Mouse (Mus musculus) cerebellum, adult (tissue): ENCODE measurements around the gene Pdgfb.

Experiments
- ATAC-seq: cut with Nextera tagmentation; 2 replicates; pipeline ENCODE4 v1.9.2; 2017; ENCODE audit warnings: mild to moderate bottlenecking, moderate library complexity, mixed read lengths; ENCODE audit not compliant: insufficient number of reproducible peaks, low FRiP score, low TSS enrichment

Gene Pdgfb

GRCm38 (mm10) chr15:80014321-80015210 is at the start of gene Pdgfb:
TSS of gene Pdgfb (minus strand) at chr15:80014977.
- no peak for ATAC-seq

- ATAC-seq = no peak
These were observed 48.0 kb upstream of the Pdgfb start for GRCm38 (mm10) chr15:80062821-80063220.

- no peak for ATAC-seq
These were observed 47.6 kb upstream of the Pdgfb start for GRCm38 (mm10) chr15:80062339-80062738.

- ATAC-seq = no peak
These were observed 46.3 kb upstream of the Pdgfb start for GRCm38 (mm10) chr15:80061071-80061550.

GRCm38 (mm10) chr15:80060356-80061070 is 45.7 kb upstream of the Pdgfb start:
- ATAC-seq = no peak

- no peak for ATAC-seq
These were observed 44.8 kb upstream of the Pdgfb start for GRCm38 (mm10) chr15:80059606-80060005.

- no peak for ATAC-seq
These were observed 43.4 kb upstream of the Pdgfb start for GRCm38 (mm10) chr15:80058151-80058550.

GRCm38 (mm10) chr15:80054034-80054710 is 39.4 kb upstream of the Pdgfb start:
- ATAC-seq = no peak

- no peak for ATAC-seq
These were observed 38.7 kb upstream of the Pdgfb start for GRCm38 (mm10) chr15:80053381-80054033.

GRCm38 (mm10) chr15:80051782-80052181 is 37.0 kb upstream of the Pdgfb start:
- no peak for ATAC-seq

- no peak for ATAC-seq
These were observed 36.5 kb upstream of the Pdgfb start for GRCm38 (mm10) chr15:80051092-80051761.

GRCm38 (mm10) chr15:80050093-80050492 is 35.3 kb upstream of the Pdgfb start:
- no peak for ATAC-seq

GRCm38 (mm10) chr15:80047973-80048372 is 33.2 kb upstream of the Pdgfb start:
- ATAC-seq = no peak

- ATAC-seq = no peak
These were observed 32.5 kb upstream of the Pdgfb start for GRCm38 (mm10) chr15:80047242-80047641.

GRCm38 (mm10) chr15:80045749-80046148 is 31.0 kb upstream of the Pdgfb start:
- ATAC-seq = no peak

- no peak for ATAC-seq
These were observed 29.5 kb upstream of the Pdgfb start for GRCm38 (mm10) chr15:80044249-80044648.

- no peak for ATAC-seq
These were observed 27.4 kb upstream of the Pdgfb start for GRCm38 (mm10) chr15:80042152-80042551.

- ATAC-seq = no peak
These were observed 23.3 kb upstream of the Pdgfb start for GRCm38 (mm10) chr15:80038110-80038391.

- ATAC-seq = no peak
These were observed 22.7 kb upstream of the Pdgfb start for GRCm38 (mm10) chr15:80037255-80038109.
